Mouse (Mus musculus): ENCODE results near the gene Gipc2. TPM values are rescaled to one million over a fixed set of nuclear protein-coding genes. Genes with fewer than 3 reads are reported as not detected.

Gipc2 gene
- polyA plus RNA-seq, 1 experiment from 2014 or later = 9.3 TPM

GRCm38 (mm10) chr3:152105341-152105740 is 60.7 kb downstream of the Gipc2 start:
- Histone ChIP-seq H3K9me3 (ENCODE audit: control insufficient read depth, low read length) (no peaks in the 10 kb centered on the region), H3K9ac (replicated peaks; ENCODE audit: low read length) (no peak overlapping the region; the same call in 1 of the 2 replicates), H3K36me3 (ENCODE audit: control insufficient read depth, insufficient read depth, low read length) (no peaks in the 10 kb centered on the region; the same call in 1 of the 2 replicates), H3K4me3 (replicated peaks; ENCODE audit: low read depth, low read length) (no peak overlapping the region), H3K27me3 (ENCODE audit: control insufficient read depth, insufficient read depth, low read length) (no peaks in the 10 kb centered on the region), H3K27ac (replicated peaks; ENCODE audit: low read depth, low read length) (no peak overlapping the region; the same call in 1 of the 2 replicates), H3K4me1 (ENCODE audit: control insufficient read depth, insufficient read depth, low read length) (peaks cover 10% of the 10 kb centered on the region; the same call in 1 of the 2 replicates), H3K4me2 (ENCODE audit: low read length) (peak overlapping the region; percentile 93)
- peak; percentile 87 for DNase-seq
- ATAC-seq (ENCODE audit: low FRiP score, low TSS enrichment) = peak; percentile 59
- WGBS = 2% methylated on average over 14 of the region's 14 CpGs

- Histone ChIP-seq H3K4me1 (ENCODE audit: control insufficient read depth, insufficient read depth, low read length) (peaks cover 10% of the 10 kb centered on the region; the same call in 1 of the 2 replicates), H3K4me2 (ENCODE audit: low read length) (no peak overlapping the region), H3K9me3 (ENCODE audit: control insufficient read depth, low read length) (peaks cover 2% of the 10 kb centered on the region; the same call in 1 of the 2 replicates), H3K36me3 (ENCODE audit: control insufficient read depth, insufficient read depth, low read length) (no peaks in the 10 kb centered on the region; the same call in 1 of the 2 replicates), H3K27ac (replicated peaks; ENCODE audit: low read depth, low read length) (no peak overlapping the region), H3K9ac (replicated peaks; ENCODE audit: low read length) (no peak overlapping the region), H3K4me3 (replicated peaks; ENCODE audit: low read depth, low read length) (no peak overlapping the region), H3K27me3 (ENCODE audit: control insufficient read depth, insufficient read depth, low read length) (no peaks in the 10 kb centered on the region)
- no peak for ATAC-seq (ENCODE audit: low FRiP score, low TSS enrichment)
- WGBS = 94% methylated on average over 4 of the region's 4 CpGs
- no peak for DNase-seq
Measured at GRCm38 (mm10) chr3:152103381-152103780, 62.6 kb downstream of the Gipc2 start.

GRCm38 (mm10) chr3:152101459-152101858 is 64.6 kb downstream of the Gipc2 start:
- no peaks in the 10 kb centered on the region; the same call in 1 of the 2 replicates for H3K36me3 ChIP-seq (ENCODE audit: control insufficient read depth, insufficient read depth, low read length)
- no peak overlapping the region for H3K27ac ChIP-seq (replicated peaks; ENCODE audit: low read depth, low read length)
- DNase-seq (no peak), ATAC-seq (ENCODE audit: low FRiP score, low TSS enrichment) (no peak)
- H3K4me1 ChIP-seq (ENCODE audit: control insufficient read depth, insufficient read depth, low read length) = no peaks in the 10 kb centered on the region
- peaks cover 3% of the 10 kb centered on the region; the same call in 1 of the 2 replicates for H3K9me3 ChIP-seq (ENCODE audit: control insufficient read depth, low read length)
- no peaks in the 10 kb centered on the region for H3K27me3 ChIP-seq (ENCODE audit: control insufficient read depth, insufficient read depth, low read length)
- no peak overlapping the region for H3K9ac ChIP-seq (replicated peaks; ENCODE audit: low read length)
- WGBS = 96% methylated on average over 7 of the region's 7 CpGs
- H3K4me2 ChIP-seq (ENCODE audit: low read length) = no peak overlapping the region
- no peak overlapping the region for H3K4me3 ChIP-seq (replicated peaks; ENCODE audit: low read depth, low read length)

DNA sequence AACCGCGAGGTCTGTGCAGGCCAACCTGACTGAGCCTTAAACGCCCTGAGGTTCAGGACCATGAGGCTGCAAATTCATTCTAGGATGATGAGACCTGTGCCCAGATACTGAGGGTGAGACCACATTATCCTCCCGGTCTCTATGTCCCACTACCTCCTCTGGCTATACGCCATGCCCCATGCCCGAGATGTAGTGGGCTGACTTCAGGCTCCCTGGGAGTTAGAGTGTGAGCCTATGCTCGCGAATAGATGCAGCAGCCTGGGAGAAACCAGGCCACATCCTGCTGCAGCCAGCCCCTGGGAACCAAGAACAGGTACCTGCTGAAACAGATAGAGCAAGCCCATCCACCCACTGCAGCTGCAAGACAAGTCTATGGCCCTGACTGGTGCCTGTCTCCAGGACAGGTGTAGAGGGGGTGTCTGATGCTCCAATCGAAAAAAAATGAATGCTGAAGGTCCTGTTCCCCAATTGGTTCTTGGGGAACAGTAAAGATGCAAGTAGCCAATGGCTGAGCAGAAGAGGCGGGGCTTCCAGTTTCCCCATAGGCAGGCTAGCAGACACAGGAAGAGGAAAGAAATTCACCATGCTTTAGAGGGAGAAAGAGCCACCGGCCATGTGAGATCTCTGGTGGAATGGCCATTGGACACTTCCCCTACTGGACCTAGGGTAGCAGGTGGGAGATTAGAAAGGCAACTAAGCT is 65.8 kb downstream of the Gipc2 start:
- Histone ChIP-seq H3K4me1 (ENCODE audit: control insufficient read depth, insufficient read depth, low read length) (no peaks in the 10 kb centered on the region), H3K36me3 (ENCODE audit: control insufficient read depth, insufficient read depth, low read length) (no peaks in the 10 kb centered on the region; the same call in 1 of the 2 replicates), H3K9ac (replicated peaks; ENCODE audit: low read length) (no peak overlapping the region), H3K27ac (replicated peaks; ENCODE audit: low read depth, low read length) (no peak overlapping the region), H3K4me3 (replicated peaks; ENCODE audit: low read depth, low read length) (peak overlapping the region; percentile 21), H3K9me3 (ENCODE audit: control insufficient read depth, low read length) (peaks cover 3% of the 10 kb centered on the region; the same call in 1 of the 2 replicates), H3K4me2 (ENCODE audit: low read length) (peak overlapping the region; percentile 39), H3K27me3 (ENCODE audit: control insufficient read depth, insufficient read depth, low read length) (no peaks in the 10 kb centered on the region)
- WGBS = 43% methylated on average over 11 of the region's 11 CpGs
- peak; percentile 67; the same call in 1 of the 2 replicates for ATAC-seq (ENCODE audit: low FRiP score, low TSS enrichment)
- peak; percentile 73 for DNase-seq

DNA sequence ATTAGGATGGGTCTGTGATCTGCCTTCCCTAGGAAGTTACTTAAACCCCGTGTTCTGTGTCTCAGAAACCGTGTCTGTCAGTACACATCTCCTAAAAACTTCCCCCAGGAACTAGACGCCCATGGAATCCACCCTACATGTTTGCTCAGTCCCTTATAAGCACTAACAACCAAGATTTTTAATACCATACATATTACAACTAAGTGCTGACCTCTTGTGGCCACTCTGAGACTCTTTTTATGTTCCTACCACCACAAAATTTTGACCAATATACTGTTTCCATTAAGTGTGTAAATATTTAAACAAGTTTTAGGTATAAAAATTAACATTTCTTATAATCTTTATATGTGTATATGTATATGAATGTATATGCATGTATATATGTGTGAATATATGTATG is 71.0 kb downstream of the Gipc2 start:
- DNase-seq (peak; percentile 78), ATAC-seq (ENCODE audit: low FRiP score, low TSS enrichment) (no peak)
- no peaks in the 10 kb centered on the region for H3K27me3 ChIP-seq (ENCODE audit: control insufficient read depth, insufficient read depth, low read length)

DNA sequence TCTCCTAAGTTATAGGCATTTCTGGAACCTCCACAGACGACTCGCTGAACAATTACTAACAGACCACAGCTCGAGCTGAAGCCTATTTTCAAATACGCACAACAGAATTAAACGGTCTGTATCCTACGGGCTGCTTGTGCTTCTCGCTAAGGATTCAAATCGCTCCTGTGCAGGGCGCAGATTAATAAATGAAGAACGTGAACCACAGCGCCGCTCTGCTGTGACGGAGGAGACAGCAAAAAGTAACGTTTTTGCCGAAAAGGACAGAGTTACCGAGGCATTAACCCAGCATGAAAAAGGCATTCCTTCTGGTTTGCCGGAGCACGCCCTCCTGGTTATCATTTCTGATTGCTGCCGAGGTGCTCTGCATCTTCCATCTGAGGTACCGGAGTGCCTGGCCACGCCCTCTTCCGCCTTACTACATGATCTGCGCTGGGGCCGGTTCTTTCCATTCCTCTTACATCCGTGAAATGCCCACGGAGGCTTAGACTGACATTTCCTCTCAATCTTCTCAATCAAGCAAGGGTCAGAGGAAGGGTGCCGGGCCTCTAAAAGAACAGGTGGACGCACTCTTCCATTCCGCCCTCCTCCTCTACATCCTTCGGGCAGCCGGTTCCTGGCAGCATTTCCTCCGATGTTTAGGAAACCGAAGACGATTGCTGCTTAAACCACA is 73.5 kb downstream of the Gipc2 start:
- Histone ChIP-seq H3K4me2 (ENCODE audit: low read length) (peak overlapping the region; percentile 51), H3K9me3 (ENCODE audit: control insufficient read depth, low read length) (no peaks in the 10 kb centered on the region), H3K4me3 (replicated peaks; ENCODE audit: low read depth, low read length) (peak overlapping the region; percentile 31), H3K9ac (replicated peaks; ENCODE audit: low read length) (peak overlapping the region; percentile 29), H3K27me3 (ENCODE audit: control insufficient read depth, insufficient read depth, low read length) (no peaks in the 10 kb centered on the region), H3K4me1 (ENCODE audit: control insufficient read depth, insufficient read depth, low read length) (no peaks in the 10 kb centered on the region), H3K27ac (replicated peaks; ENCODE audit: low read depth, low read length) (no peak overlapping the region), H3K36me3 (ENCODE audit: control insufficient read depth, insufficient read depth, low read length) (no peaks in the 10 kb centered on the region)
- peak; percentile 74 for DNase-seq
- no peak for ATAC-seq (ENCODE audit: low FRiP score, low TSS enrichment)
- WGBS = 50% methylated on average over 34 of the region's 34 CpGs

More for the DNA sequence above, 71.0 kb downstream of the Gipc2 start:
- no peak overlapping the region for H3K4me2 ChIP-seq (ENCODE audit: low read length)
- H3K9me3 ChIP-seq (ENCODE audit: control insufficient read depth, low read length) = peaks cover 3% of the 10 kb centered on the region; the same call in 1 of the 2 replicates
- 9% methylated on average over 3 of the region's 3 CpGs for WGBS
- no peaks in the 10 kb centered on the region for H3K36me3 ChIP-seq (ENCODE audit: control insufficient read depth, insufficient read depth, low read length)
- H3K9ac ChIP-seq (replicated peaks; ENCODE audit: low read length) = no peak overlapping the region
- no peak overlapping the region for H3K4me3 ChIP-seq (replicated peaks; ENCODE audit: low read depth, low read length)
- H3K4me1 ChIP-seq (ENCODE audit: control insufficient read depth, insufficient read depth, low read length) = no peaks in the 10 kb centered on the region
- no peak overlapping the region for H3K27ac ChIP-seq (replicated peaks; ENCODE audit: low read depth, low read length)

- Histone ChIP-seq H3K4me1 (ENCODE audit: control insufficient read depth, insufficient read depth, low read length) (no peaks in the 10 kb centered on the region), H3K27ac (replicated peaks; ENCODE audit: low read depth, low read length) (no peak overlapping the region), H3K36me3 (ENCODE audit: control insufficient read depth, insufficient read depth, low read length) (no peaks in the 10 kb centered on the region), H3K9ac (replicated peaks; ENCODE audit: low read length) (no peak overlapping the region), H3K27me3 (ENCODE audit: control insufficient read depth, insufficient read depth, low read length) (no peaks in the 10 kb centered on the region), H3K4me3 (replicated peaks; ENCODE audit: low read depth, low read length) (no peak overlapping the region), H3K9me3 (ENCODE audit: control insufficient read depth, low read length) (no peaks in the 10 kb centered on the region), H3K4me2 (ENCODE audit: low read length) (no peak overlapping the region)
- DNase-seq = peak; percentile 79
- no peak for ATAC-seq (ENCODE audit: low FRiP score, low TSS enrichment)
- WGBS = 7% methylated on average over 4 of the region's 4 CpGs
Measured at GRCm38 (mm10) chr3:152089178-152089577, 76.9 kb downstream of the Gipc2 start.

GRCm38 (mm10) chr3:152081381-152081780 is 84.6 kb downstream of the Gipc2 start:
- no peak overlapping the region for H3K4me2 ChIP-seq (ENCODE audit: low read length)
- H3K9me3 ChIP-seq (ENCODE audit: control insufficient read depth, low read length) = no peaks in the 10 kb centered on the region
- no peak for DNase-seq
- no peaks in the 10 kb centered on the region for H3K36me3 ChIP-seq (ENCODE audit: control insufficient read depth, insufficient read depth, low read length)
- no peaks in the 10 kb centered on the region for H3K27me3 ChIP-seq (ENCODE audit: control insufficient read depth, insufficient read depth, low read length)
- ATAC-seq (ENCODE audit: low FRiP score, low TSS enrichment) = no peak
- H3K9ac ChIP-seq (replicated peaks; ENCODE audit: low read length) = no peak overlapping the region
- 92% methylated on average over 3 of the region's 3 CpGs for WGBS
- H3K27ac ChIP-seq (replicated peaks; ENCODE audit: low read depth, low read length) = no peak overlapping the region
- no peaks in the 10 kb centered on the region for H3K4me1 ChIP-seq (ENCODE audit: control insufficient read depth, insufficient read depth, low read length)
- no peak overlapping the region for H3K4me3 ChIP-seq (replicated peaks; ENCODE audit: low read depth, low read length)

Measured in midbrain, embryonic 14.5 days (tissue).